Mouse (Mus musculus) heart, adult 2 months (tissue): ENCODE results near the gene Tjp3. TPM values are rescaled to one million over a fixed set of nuclear protein-coding genes. Genes with fewer than 3 reads are reported as not detected.

Source experiments
- DNase-seq, 2 experiments: peaks; one replicate each; pipeline ENCODE4 v3.0.0; 2021
- H3K27ac ChIP-seq: fragments of 200-600 bp; 2 replicates; pipeline ENCODE4 v1.8.1; 2022
- H3K27me3 ChIP-seq: fragments of 200-500 bp; 2 replicates; pipeline ENCODE4 v1.6.1; 2012; ENCODE audit warnings: mild to moderate bottlenecking, low read length, inconsistent platforms, mixed read lengths; ENCODE audit not compliant: control insufficient read depth, insufficient read depth
- H3K36me3 ChIP-seq: fragments of 200-500 bp; 2 replicates; pipeline ENCODE4 v1.6.1; 2012; ENCODE audit warnings: low read length, inconsistent platforms; ENCODE audit not compliant: control insufficient read depth, insufficient read depth
- H3K4me1 ChIP-seq: fragments of 200-500 bp; 2 replicates; pipeline ENCODE4 v1.6.1; 2011; ENCODE audit warnings: low read length; ENCODE audit not compliant: control insufficient read depth, insufficient read depth
- H3K4me3 ChIP-seq: fragments of 200-600 bp; 2 replicates; pipeline ENCODE4 v1.8.1; 2022
- H3K79me2 ChIP-seq: fragments of 200-500 bp; replicated peaks from 2 replicates; pipeline ENCODE4 v1.6.1; 2012; ENCODE audit warnings: mild to moderate bottlenecking, inconsistent platforms, low read length, moderate library complexity, mixed read lengths; ENCODE audit not compliant: control insufficient read depth, insufficient read depth
- H3K9ac ChIP-seq: fragments of 200-500 bp; 2 replicates; pipeline ENCODE4 v1.6.1; 2012; ENCODE audit warnings: low read depth, mild to moderate bottlenecking, control low read depth, inconsistent platforms, low read length, mixed read lengths
- CTCF ChIP-seq: fragments of 200-600 bp; IDR thresholded peaks from 2 replicates; pipeline ENCODE4 v1.8.1; 2022; ENCODE audit warnings: antibody characterized with exemption, mild to moderate bottlenecking, moderate library complexity
- EP300 ChIP-seq: fragments of 200-500 bp; IDR thresholded peaks from 2 replicates; pipeline ENCODE4 v1.6.1; 2011; ENCODE audit warnings: low read depth, low read length, control low read depth; ENCODE audit not compliant: insufficient read depth
- POLR2A ChIP-seq: fragments of 200-500 bp; IDR thresholded peaks from 2 replicates; pipeline ENCODE4 v1.6.1; 2011; ENCODE audit warnings: mild to moderate bottlenecking, low read depth, low read length, control low read depth; ENCODE audit not compliant: insufficient read depth
- WGBS: fragments of 180-500 bp; shearing (Covaris S2); methylation state at CpG from one replicate; pipeline ENCODE4 v1.1.7; 2018; 5-methylcytosine and 5-hydroxymethylcytosine counted together
- intact Hi-C: fragments of 180-260 bp; cut with DNase I; formaldehyde crosslinking; loops from one replicate; pipeline ENCODE4 v1.15.1; 2025
- polyA plus RNA-seq: library from polyadenylated mRNA; depleted of rRNA; stranded (reverse); fragments of >200 nt; gene quantifications from 2 replicates; pipeline ENCODE4 v1.2.3, GENCODE M21; 2012
- total RNA-seq, 2 experiments: library from RNA; stranded (reverse); gene quantifications; 2 replicates each; pipeline ENCODE4 v1.2.3; 2021

Tjp3 gene
- total and polyA plus RNA-seq, 3 experiments: 0.78 TPM; not detected in 2

GRCm38 (mm10) chr10:81316338-81317060, 25.1 kb upstream of the Tjp3 start:
- TF ChIP-seq CTCF: peak; percentile 63
- no peak for TF ChIP-seq POLR2A
- no peak for DNase-seq
- no peak overlapping the region for H3K4me3 ChIP-seq
- no peaks in the 10 kb centered on the region for H3K36me3 ChIP-seq
- WGBS: 61% methylated on average over 16 of the region's 16 CpGs
- H3K27me3 ChIP-seq: no peaks in the 10 kb centered on the region
- intact Hi-C loops: no loop called here
- H3K27ac ChIP-seq: no peak overlapping the region
- no peaks in the 10 kb centered on the region; the same call in 1 of the 2 replicates for H3K79me2 ChIP-seq
- H3K4me1 ChIP-seq: peaks cover 5% of the 10 kb centered on the region
- H3K9ac ChIP-seq: no peak overlapping the region

GRCm38 (mm10) chr10:81315587-81315986, 24.2 kb upstream of the Tjp3 start:
- intact Hi-C loops: no loop called here
- TF ChIP-seq EP300: no peak
- TF ChIP-seq POLR2A: no peak
- no peak for TF ChIP-seq CTCF
- peaks cover 5% of the 10 kb centered on the region for H3K4me1 ChIP-seq
- no peak for DNase-seq
- H3K79me2 ChIP-seq: no peaks in the 10 kb centered on the region
- H3K36me3 ChIP-seq: no peaks in the 10 kb centered on the region
- no peaks in the 10 kb centered on the region for H3K27me3 ChIP-seq
- H3K27ac ChIP-seq: no peak overlapping the region
- no peak overlapping the region for H3K9ac ChIP-seq
- no peak overlapping the region for H3K4me3 ChIP-seq
- WGBS: 89% methylated on average over 16 of the region's 16 CpGs

GRCm38 (mm10) chr10:81314201-81314600, 22.8 kb upstream of the Tjp3 start:
- TF ChIP-seq POLR2A (no peak), EP300 (no peak), CTCF (no peak)
- WGBS: 75% methylated on average over 7 of the region's 7 CpGs
- Histone ChIP-seq H3K9ac (no peak overlapping the region), H3K27ac (no peak overlapping the region), H3K4me3 (no peak overlapping the region), H3K27me3 (no peaks in the 10 kb centered on the region), H3K4me1 (no peaks in the 10 kb centered on the region), H3K79me2 (no peaks in the 10 kb centered on the region), H3K36me3 (no peaks in the 10 kb centered on the region)
- no peak for DNase-seq
- intact Hi-C loops: no loop called here

- TF ChIP-seq CTCF (no peak), EP300 (no peak)
- DNase-seq: no peak
- no peak overlapping the region for H3K4me3 ChIP-seq
- 90% methylated on average over 13 of the region's 13 CpGs for WGBS
- no peaks in the 10 kb centered on the region for H3K4me1 ChIP-seq
- H3K9ac ChIP-seq: no peak overlapping the region
- no peaks in the 10 kb centered on the region for H3K36me3 ChIP-seq
- H3K79me2 ChIP-seq: no peaks in the 10 kb centered on the region
- H3K27me3 ChIP-seq: no peaks in the 10 kb centered on the region
- intact Hi-C loops: no loop called here
- no peak overlapping the region for H3K27ac ChIP-seq
Measured at GRCm38 (mm10) chr10:81313581-81313980, 22.2 kb upstream of the Tjp3 start.

- WGBS: 83% methylated on average over 5 of the region's 5 CpGs
- H3K36me3 ChIP-seq: no peaks in the 10 kb centered on the region
Measured at GRCm38 (mm10) chr10:81309571-81309970, 18.2 kb upstream of the Tjp3 start.

GRCm38 (mm10) chr10:81306837-81307682, 15.7 kb upstream of the Tjp3 start:
- WGBS: 90% methylated on average over 21 of the region's 21 CpGs
- Histone ChIP-seq H3K4me1 (peaks cover 20% of the 10 kb centered on the region), H3K27ac (no peak overlapping the region), H3K36me3 (no peaks in the 10 kb centered on the region), H3K27me3 (no peaks in the 10 kb centered on the region), H3K79me2 (peaks cover 2% of the 10 kb centered on the region), H3K4me3 (no peak overlapping the region), H3K9ac (no peak overlapping the region)
- intact Hi-C loops: no loop called here
- TF ChIP-seq CTCF (no peak), POLR2A (no peak), EP300 (no peak)
- no peak for DNase-seq

More at GRCm38 (mm10) chr10:81309571-81309970, 18.2 kb upstream of the Tjp3 start:
- Histone ChIP-seq H3K4me3 (no peak overlapping the region), H3K79me2 (no peaks in the 10 kb centered on the region; the same call in 1 of the 2 replicates), H3K27ac (no peak overlapping the region), H3K9ac (no peak overlapping the region), H3K4me1 (peaks cover under 1% of the 10 kb centered on the region), H3K27me3 (no peaks in the 10 kb centered on the region)
- no peak for DNase-seq
- TF ChIP-seq POLR2A (no peak), EP300 (no peak), CTCF (no peak)
- intact Hi-C loops: no loop called here
